Mouse (Mus musculus) hindbrain, embryonic 11.5 days (tissue): Measurements from ENCODE around the gene Nup160. TPM values are rescaled to one million over a fixed set of nuclear protein-coding genes. Genes with fewer than 3 reads are reported as not detected.

Experiments
- ATAC-seq: fragments of 200-750 bp; cut with Nextera tagmentation; 2 replicates; pipeline ENCODE4 v1.8.0; 2017; ENCODE audit warnings: mild to moderate bottlenecking, moderate TSS enrichment, moderate library complexity; ENCODE audit not compliant: low FRiP score
- DNase-seq: peaks from one replicate; pipeline ENCODE4 v3.0.0-alpha.2; 2015; ENCODE audit warnings: low spot score
- H3K27ac ChIP-seq: fragments of 300-500 bp; sonication (generic); 2 replicates; pipeline ENCODE4 v1.5.1; 2014; ENCODE audit warnings: mild to moderate bottlenecking, low read depth, low read length
- H3K27me3 ChIP-seq: fragments of 300-500 bp; sonication (generic); 2 replicates; pipeline ENCODE4 v1.6.1; 2014; ENCODE audit warnings: mild to moderate bottlenecking, low read length, moderate library complexity, mixed read lengths; ENCODE audit not compliant: control insufficient read depth, insufficient read depth
- H3K36me3 ChIP-seq: fragments of 300-500 bp; sonication (generic); 2 replicates; pipeline ENCODE4 v1.6.1; 2014; ENCODE audit warnings: mild to moderate bottlenecking, low read length, moderate library complexity, mixed read lengths; ENCODE audit not compliant: control insufficient read depth, insufficient read depth
- H3K4me1 ChIP-seq: fragments of 300-500 bp; sonication (generic); replicated peaks from 2 replicates; pipeline ENCODE4 v1.6.1; 2014; ENCODE audit warnings: low read length, mixed read lengths; ENCODE audit not compliant: control insufficient read depth, insufficient read depth
- H3K4me2 ChIP-seq: fragments of 300-500 bp; sonication (generic); replicated peaks from 2 replicates; pipeline ENCODE4 v1.6.1; 2014; ENCODE audit warnings: mild to moderate bottlenecking, low read depth, low read length
- H3K4me3 ChIP-seq: fragments of 300-500 bp; sonication (generic); 2 replicates; pipeline ENCODE4 v1.5.1; 2014; ENCODE audit warnings: low read depth, low read length
- H3K9ac ChIP-seq: fragments of 300-500 bp; sonication (generic); 2 replicates; pipeline ENCODE4 v1.6.1; 2014; ENCODE audit warnings: low read depth, low read length
- H3K9me3 ChIP-seq: fragments of 300-500 bp; sonication (generic); 2 replicates; pipeline ENCODE4 v1.6.1; 2016; ENCODE audit warnings: low read length; ENCODE audit not compliant: control insufficient read depth
- WGBS: fragments of 180-500 bp; shearing (Covaris S2); extraction: QIAGEN DNeasy Blood & Tissue Kit; methylation state at CpG from one replicate; pipeline ENCODE4 v1.1.7; 2014; 5-methylcytosine and 5-hydroxymethylcytosine counted together
- polyA plus RNA-seq: library from polyadenylated mRNA; unstranded; fragments of >200 nt; fragmentation: Nextera tagmentation; extraction: Ambion mirVana; gene quantifications from 2 replicates; pipeline ENCODE4 v1.2.1, GENCODE M21; 2014

The Nup160 gene
- polyA plus RNA-seq, 1 experiment from 2014 or later = 55.4 TPM

- no peak overlapping the region for H3K4me3 ChIP-seq
- DNase-seq = no peak
- no peaks in the 10 kb centered on the region for H3K27me3 ChIP-seq
- no peaks in the 10 kb centered on the region for H3K9me3 ChIP-seq
- ATAC-seq = no peak
- WGBS = 67% methylated on average over 4 of the region's 4 CpGs
- H3K36me3 ChIP-seq = no peaks in the 10 kb centered on the region
- no peak overlapping the region for H3K9ac ChIP-seq
- no peaks in the 10 kb centered on the region for H3K4me1 ChIP-seq
- no peak overlapping the region for H3K4me2 ChIP-seq
- H3K27ac ChIP-seq = no peak overlapping the region
Measured at GRCm38 (mm10) chr2:90658613-90659012, 18.4 kb upstream of the Nup160 start.

DNA sequence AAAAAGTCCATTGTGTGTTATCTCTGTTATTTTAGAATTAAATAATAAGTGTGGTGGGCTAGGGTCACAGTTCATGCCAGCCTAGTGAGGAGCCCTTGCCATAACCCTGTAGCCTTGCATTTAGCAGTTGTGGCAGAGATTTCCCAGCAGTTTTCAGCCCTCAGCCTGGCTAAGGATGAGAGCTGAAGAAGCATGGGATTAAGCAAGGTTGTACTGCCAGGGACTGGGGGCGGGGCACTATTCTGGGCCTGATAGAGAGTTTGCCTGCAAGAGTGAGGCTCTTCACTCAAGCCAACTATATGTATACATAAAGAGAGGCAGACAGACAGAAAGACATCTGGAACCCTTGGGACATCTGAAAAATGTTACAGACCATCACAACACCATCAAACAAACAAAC is 18.0 kb upstream of the Nup160 start:
- ATAC-seq = no peak
- Histone ChIP-seq H3K9ac (no peak overlapping the region), H3K27me3 (no peaks in the 10 kb centered on the region), H3K36me3 (no peaks in the 10 kb centered on the region), H3K4me2 (no peak overlapping the region), H3K4me3 (no peak overlapping the region), H3K27ac (no peak overlapping the region), H3K4me1 (no peaks in the 10 kb centered on the region), H3K9me3 (no peaks in the 10 kb centered on the region)
- DNase-seq = no peak
- WGBS = 86% methylated on average over 1 of the region's 1 CpGs

- Histone ChIP-seq H3K27me3 (no peaks in the 10 kb centered on the region), H3K4me2 (no peak overlapping the region), H3K4me3 (no peak overlapping the region), H3K27ac (no peak overlapping the region), H3K9ac (no peak overlapping the region), H3K36me3 (no peaks in the 10 kb centered on the region), H3K9me3 (no peaks in the 10 kb centered on the region), H3K4me1 (no peaks in the 10 kb centered on the region)
- DNase-seq (no peak), ATAC-seq (no peak)
- 71% methylated on average over 3 of the region's 3 CpGs for WGBS
Measured at GRCm38 (mm10) chr2:90659639-90660038, 17.4 kb upstream of the Nup160 start.

DNA sequence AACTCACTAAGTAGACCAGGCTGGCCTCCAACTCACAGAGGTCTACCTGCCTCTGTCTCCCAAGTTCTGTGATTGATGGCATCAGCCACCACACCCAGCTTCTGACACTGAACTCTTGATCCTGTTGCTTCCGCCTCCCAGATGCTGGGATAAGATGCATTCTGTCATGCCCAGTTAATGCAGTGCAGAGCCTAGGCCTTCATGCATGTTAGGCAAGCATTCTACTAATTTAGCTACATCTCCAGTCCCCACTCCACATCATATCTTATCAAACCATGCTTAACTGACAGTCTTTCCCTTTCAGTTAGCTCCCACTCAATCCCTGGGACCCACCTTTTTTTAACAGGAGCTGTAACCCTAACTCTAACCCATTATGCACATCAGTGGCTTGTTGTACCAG is 16.1 kb upstream of the Nup160 start:
- Histone ChIP-seq H3K9me3 (no peaks in the 10 kb centered on the region), H3K4me2 (no peak overlapping the region), H3K27ac (no peak overlapping the region), H3K4me3 (no peak overlapping the region), H3K27me3 (no peaks in the 10 kb centered on the region), H3K4me1 (no peaks in the 10 kb centered on the region), H3K9ac (no peak overlapping the region), H3K36me3 (no peaks in the 10 kb centered on the region)
- no peak for DNase-seq
- 89% methylated on average over 1 of the region's 1 CpGs for WGBS
- no peak for ATAC-seq

DNA sequence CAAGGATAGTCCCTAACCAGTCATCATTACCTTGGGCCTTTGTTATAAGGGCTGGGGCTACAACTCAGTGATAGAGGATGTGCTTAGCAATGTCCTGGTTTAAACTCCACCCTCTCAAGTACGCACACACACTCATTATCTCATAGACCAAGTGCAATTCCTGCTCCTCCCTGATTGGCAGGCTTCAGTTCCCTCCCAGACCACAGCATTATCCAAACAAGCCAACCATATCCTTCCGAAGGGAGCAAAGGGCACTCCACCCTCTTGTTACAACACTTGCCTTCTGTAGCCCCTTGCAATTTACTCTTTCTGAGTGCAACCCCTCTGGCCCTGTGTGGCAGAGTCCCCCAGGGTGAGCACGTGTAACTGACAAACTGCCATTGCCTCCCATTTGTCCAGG is 15.6 kb upstream of the Nup160 start:
- ATAC-seq = no peak
- Histone ChIP-seq H3K9ac (no peak overlapping the region), H3K27me3 (no peaks in the 10 kb centered on the region), H3K36me3 (no peaks in the 10 kb centered on the region), H3K4me1 (no peaks in the 10 kb centered on the region), H3K27ac (no peak overlapping the region), H3K9me3 (no peaks in the 10 kb centered on the region), H3K4me2 (no peak overlapping the region), H3K4me3 (no peak overlapping the region)
- WGBS = 51% methylated on average over 3 of the region's 3 CpGs
- DNase-seq = no peak

DNA sequence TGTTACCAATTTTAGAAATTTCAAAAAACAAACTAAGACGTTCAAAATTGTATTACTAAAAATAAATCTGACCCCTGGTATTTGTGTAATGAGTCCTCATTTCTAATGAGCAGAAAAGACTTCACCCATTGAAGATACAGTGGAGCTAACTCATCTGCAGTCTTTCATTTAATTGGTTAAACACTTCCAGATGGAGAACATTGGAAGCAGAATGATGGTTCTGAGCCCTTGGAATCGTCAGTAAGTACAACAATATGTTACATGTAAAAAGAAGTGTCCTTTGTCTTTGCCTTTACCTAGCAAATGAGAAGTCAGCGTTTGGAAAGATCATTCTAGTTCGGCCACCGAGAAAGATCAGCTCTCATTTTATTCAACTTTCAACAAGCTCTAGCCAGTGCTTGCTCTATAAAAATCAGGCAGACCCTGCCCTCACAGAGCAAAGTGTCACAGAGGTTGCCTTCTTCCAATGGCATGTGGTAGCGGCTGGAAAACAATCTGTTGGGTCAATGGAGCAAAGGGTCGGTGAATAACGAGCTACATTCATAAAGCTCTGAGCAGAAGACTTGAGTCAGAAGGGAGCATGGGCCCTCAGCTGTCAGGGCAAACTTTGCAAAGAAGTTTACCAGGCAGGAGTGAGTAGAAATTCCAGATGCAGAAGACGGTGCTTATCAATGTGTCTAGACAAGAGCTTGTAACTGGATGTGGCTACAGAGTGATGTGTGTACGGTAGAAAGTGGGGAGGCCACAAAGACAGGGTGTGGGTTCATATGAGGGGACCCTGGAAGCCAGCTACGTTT is 10.2 kb upstream of the Nup160 start:
- Histone ChIP-seq H3K9me3 (no peaks in the 10 kb centered on the region), H3K9ac (no peak overlapping the region), H3K4me3 (no peak overlapping the region), H3K27ac (no peak overlapping the region), H3K36me3 (no peaks in the 10 kb centered on the region), H3K4me2 (no peak overlapping the region), H3K27me3 (no peaks in the 10 kb centered on the region), H3K4me1 (no peaks in the 10 kb centered on the region)
- 56% methylated on average over 11 of the region's 11 CpGs for WGBS
- no peak for ATAC-seq
- DNase-seq = peak; percentile 13

DNA sequence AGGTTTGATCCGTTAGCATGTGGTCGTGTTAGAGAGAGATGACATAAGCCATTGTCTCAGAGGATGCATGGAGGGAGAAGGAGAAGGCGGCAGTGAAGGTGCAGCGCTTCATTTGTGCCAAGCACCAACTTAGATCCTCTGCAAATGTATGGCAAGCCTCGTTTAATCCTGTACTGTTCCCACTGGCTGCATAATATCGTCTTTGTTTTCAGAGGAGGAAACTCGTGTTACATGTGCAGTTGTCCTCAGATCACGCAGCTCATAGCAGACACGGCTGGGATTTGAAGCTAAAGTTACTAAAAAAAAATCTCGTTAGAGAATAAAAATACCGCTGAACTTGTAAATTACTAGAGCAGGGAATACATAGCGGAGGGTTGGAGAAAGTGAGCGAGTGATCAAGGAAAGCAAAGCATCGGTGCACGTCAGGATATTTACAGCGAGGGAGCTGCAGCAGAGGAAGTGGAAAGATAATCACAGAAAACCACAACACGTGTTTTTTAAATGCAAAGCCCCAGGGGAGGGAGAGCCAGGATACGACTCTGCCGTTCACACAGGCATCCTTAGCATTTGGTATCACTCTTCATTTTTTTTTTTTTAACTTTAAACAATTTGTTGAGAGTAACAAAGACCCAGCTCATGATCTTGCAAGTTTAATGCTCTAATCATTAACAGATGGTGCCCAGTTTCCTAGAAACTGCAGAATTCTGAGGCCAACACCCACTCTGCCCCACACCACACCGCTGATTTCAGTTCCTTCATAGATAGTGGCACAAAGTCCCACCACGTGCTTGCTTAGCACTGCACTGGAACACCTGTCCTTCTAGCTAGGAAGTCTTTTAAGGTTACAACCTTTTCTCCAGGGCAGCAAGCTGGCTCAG is 9.4 kb upstream of the Nup160 start:
- no peak for ATAC-seq

DNA sequence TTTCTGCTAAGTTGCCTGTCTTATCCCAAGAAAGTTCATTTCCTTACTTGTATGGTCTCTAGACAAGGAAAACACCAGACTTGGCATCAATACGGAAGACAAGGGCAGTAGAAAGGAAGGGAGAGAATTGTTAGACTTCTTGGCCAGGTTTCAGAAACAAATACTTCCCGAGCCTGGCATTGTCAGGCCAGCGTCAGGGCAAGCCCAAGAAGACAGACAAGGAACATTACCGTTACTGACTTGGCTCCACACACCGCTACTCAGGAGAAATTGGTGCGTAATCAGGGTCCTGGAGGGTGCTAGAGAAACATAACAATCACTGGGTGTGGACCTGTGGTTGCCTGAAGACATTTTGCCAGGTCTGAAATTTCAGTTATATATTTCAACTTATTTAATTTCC is 6.7 kb upstream of the Nup160 start:
- Histone ChIP-seq H3K4me3 (no peak overlapping the region), H3K4me2 (no peak overlapping the region), H3K27ac (no peak overlapping the region), H3K27me3 (no peaks in the 10 kb centered on the region), H3K4me1 (no peaks in the 10 kb centered on the region), H3K9ac (no peak overlapping the region), H3K36me3 (no peaks in the 10 kb centered on the region), H3K9me3 (no peaks in the 10 kb centered on the region)
- WGBS = 89% methylated on average over 6 of the region's 6 CpGs
- ATAC-seq = no peak
- DNase-seq = no peak

More for the DNA sequence above, 9.4 kb upstream of the Nup160 start:
- H3K27ac ChIP-seq = no peak overlapping the region
- no peaks in the 10 kb centered on the region for H3K27me3 ChIP-seq
- no peaks in the 10 kb centered on the region for H3K4me1 ChIP-seq
- H3K9ac ChIP-seq = no peak overlapping the region
- H3K4me3 ChIP-seq = no peak overlapping the region
- H3K36me3 ChIP-seq = no peaks in the 10 kb centered on the region
- H3K9me3 ChIP-seq = no peaks in the 10 kb centered on the region
- WGBS = 49% methylated on average over 21 of the region's 21 CpGs
- H3K4me2 ChIP-seq = no peak overlapping the region
- peak; percentile 16 for DNase-seq
